Mouse (Mus musculus) forebrain, embryonic 12.5 days (tissue): Measurements from ENCODE around the gene Abcc4. TPM values are rescaled to one million over a fixed set of nuclear protein-coding genes. Genes with fewer than 3 reads are reported as not detected.
A peak's percentile ranks its signal among the peaks of the same experiment; 100 is the strongest.

ENCODE experiments used
- ATAC-seq: fragments of 200-750 bp; cut with Nextera tagmentation; 2 replicates; pipeline ENCODE4 v1.8.0; 2017; ENCODE audit warnings: moderate TSS enrichment; ENCODE audit not compliant: low FRiP score
- H3K27ac ChIP-seq: fragments of 300-500 bp; sonication (generic); 2 replicates; pipeline ENCODE4 v1.5.1; 2016; ENCODE audit warnings: mild to moderate bottlenecking
- H3K27me3 ChIP-seq: fragments of 300-500 bp; sonication (generic); 2 replicates; pipeline ENCODE4 v1.6.1; 2016; ENCODE audit warnings: mild to moderate bottlenecking
- H3K36me3 ChIP-seq: fragments of 300-500 bp; sonication (generic); replicated peaks from 2 replicates; pipeline ENCODE4 v1.6.1; 2016; ENCODE audit warnings: mild to moderate bottlenecking
- H3K4me1 ChIP-seq: fragments of 300-500 bp; sonication (generic); 2 replicates; pipeline ENCODE4 v1.6.1; 2016
- H3K4me2 ChIP-seq: fragments of 300-500 bp; sonication (generic); 2 replicates; pipeline ENCODE4 v1.6.1; 2016; ENCODE audit warnings: mild to moderate bottlenecking, moderate library complexity
- H3K4me3 ChIP-seq: fragments of 300-500 bp; sonication (generic); replicated peaks from 2 replicates; pipeline ENCODE4 v1.5.1; 2016; ENCODE audit warnings: mild to moderate bottlenecking
- H3K9ac ChIP-seq: fragments of 300-500 bp; sonication (generic); 2 replicates; pipeline ENCODE4 v1.6.1; 2016; ENCODE audit warnings: mild to moderate bottlenecking
- H3K9me3 ChIP-seq: fragments of 300-500 bp; sonication (generic); 2 replicates; pipeline ENCODE4 v1.6.1; 2016
- WGBS: fragments of 180-500 bp; shearing (Covaris S2); methylation state at CpG from one replicate; pipeline ENCODE4 v1.1.7; 2016; 5-methylcytosine and 5-hydroxymethylcytosine counted together
- polyA plus RNA-seq: library from polyadenylated mRNA; unstranded; fragments of >200 nt; fragmentation: Nextera tagmentation; extraction: Ambion mirVana; gene quantifications from 2 replicates; pipeline ENCODE4 v1.2.1, GENCODE M21; 2016

The Abcc4 gene
- polyA plus RNA-seq, 1 experiment from 2014 or later = 2.1 TPM

DNA sequence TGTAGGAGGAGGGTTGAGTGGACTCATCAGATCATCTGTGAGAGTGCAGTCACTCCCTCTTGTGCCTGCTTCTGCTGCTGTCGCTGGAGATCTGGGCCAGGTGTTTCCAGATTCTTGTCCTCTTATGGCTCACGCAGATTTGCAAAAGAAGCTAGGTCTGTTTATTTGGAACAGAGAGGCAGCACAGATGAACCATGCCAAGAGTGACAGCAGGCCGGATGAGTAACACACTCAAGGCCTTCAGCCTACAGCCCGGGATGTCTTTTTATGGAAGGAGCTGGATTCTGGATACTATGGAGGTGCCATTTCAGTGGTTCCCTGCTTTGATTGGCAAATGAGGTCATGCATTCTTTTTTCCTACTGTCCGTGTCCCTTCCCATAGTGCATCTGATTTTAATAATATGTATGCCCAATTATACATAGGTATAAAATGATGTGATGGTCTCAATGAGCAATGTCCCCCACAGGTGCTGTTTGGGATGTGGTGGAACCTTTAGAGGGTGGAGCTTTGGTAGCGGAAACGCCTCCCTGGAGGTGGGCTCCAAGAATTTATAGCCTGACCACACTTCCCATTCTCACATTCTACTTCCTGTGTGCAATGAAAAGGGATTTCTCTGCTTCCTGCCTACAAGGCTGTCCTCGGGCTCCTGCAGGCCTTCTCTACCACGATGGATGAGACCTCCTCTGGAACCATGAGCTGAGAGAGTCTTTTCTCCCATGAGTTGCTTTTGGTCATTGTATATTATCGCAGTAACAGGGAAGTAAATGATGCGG is 18.1 kb upstream of the Abcc4 start:
- Histone ChIP-seq H3K9me3 (no peaks in the 10 kb centered on the region), H3K4me3 (no peak overlapping the region), H3K4me2 (no peak overlapping the region), H3K9ac (no peak overlapping the region), H3K4me1 (peaks cover 5% of the 10 kb centered on the region; the same call in 1 of the 2 replicates), H3K36me3 (no peaks in the 10 kb centered on the region), H3K27me3 (0 out of 2 replicates have a peak, but pooled peaks cover 6% of the 10 kb centered on the region), H3K27ac (no peak overlapping the region)
- 90% methylated on average over 11 of the region's 11 CpGs for WGBS
- no peak for ATAC-seq

DNA sequence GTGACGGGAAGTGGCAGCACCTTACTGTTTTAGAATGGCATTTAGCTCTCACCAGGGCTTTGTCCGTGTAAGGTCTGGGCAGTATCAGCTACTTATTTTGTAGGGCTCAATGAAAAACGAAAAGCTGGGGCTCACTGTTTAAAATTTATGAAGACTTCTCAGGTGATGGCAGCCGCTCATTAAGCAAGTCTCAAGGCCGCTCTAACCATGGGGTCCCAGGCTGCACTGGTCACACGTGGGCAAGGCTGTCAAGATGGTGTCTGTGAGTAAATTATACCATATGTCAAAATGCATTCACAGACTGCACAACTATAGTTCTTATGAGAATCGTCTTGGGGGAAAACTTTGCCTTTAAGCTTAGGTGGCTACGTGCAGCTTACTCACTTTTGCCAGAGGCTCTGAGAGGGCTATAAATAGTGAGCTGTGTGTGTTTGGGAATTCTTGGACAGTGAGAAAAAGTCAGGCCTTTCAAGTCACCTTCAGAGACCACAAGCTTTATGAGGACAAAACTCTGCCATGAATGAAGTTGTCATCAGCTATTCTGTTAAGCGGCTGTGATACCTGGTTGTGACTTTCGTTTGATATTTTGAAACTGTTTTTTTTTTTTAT is 13.7 kb upstream of the Abcc4 start:
- no peak for ATAC-seq
- peaks cover 7% of the 10 kb centered on the region; the same call in 1 of the 2 replicates for H3K4me1 ChIP-seq
- H3K4me2 ChIP-seq = no peak overlapping the region
- WGBS = 64% methylated on average over 10 of the region's 10 CpGs
- no peak overlapping the region for H3K27ac ChIP-seq
- no peak overlapping the region for H3K4me3 ChIP-seq
- H3K36me3 ChIP-seq = no peaks in the 10 kb centered on the region
- H3K9ac ChIP-seq = no peak overlapping the region
- peaks cover 17% of the 10 kb centered on the region for H3K27me3 ChIP-seq
- H3K9me3 ChIP-seq = no peaks in the 10 kb centered on the region

DNA sequence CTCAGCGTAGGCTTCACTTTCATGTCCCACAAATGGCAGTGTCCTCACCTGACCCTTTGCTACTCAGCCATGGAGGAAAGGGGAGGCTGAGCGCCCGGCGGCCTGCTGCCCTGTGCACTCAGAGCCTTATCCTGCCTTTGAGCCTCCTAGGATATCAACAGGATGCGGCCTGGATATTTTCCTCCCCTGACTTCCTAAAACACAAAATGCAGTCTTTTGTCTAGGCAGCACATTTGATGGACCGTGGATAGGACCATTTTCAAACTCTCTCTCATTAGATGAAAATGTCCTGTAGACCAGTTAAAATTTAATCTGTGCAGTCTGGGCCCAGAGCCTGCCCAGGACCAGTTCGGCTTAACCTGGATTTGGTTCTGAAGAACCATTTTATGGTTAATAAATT is 12.6 kb upstream of the Abcc4 start:
- no peak overlapping the region for H3K9ac ChIP-seq
- no peak overlapping the region for H3K4me3 ChIP-seq
- H3K4me1 ChIP-seq = peaks cover 11% of the 10 kb centered on the region
- peaks cover 22% of the 10 kb centered on the region for H3K27me3 ChIP-seq
- no peak for ATAC-seq
- no peak overlapping the region for H3K4me2 ChIP-seq
- no peak overlapping the region for H3K27ac ChIP-seq
- 81% methylated on average over 7 of the region's 7 CpGs for WGBS
- no peaks in the 10 kb centered on the region for H3K9me3 ChIP-seq
- H3K36me3 ChIP-seq = no peaks in the 10 kb centered on the region

DNA sequence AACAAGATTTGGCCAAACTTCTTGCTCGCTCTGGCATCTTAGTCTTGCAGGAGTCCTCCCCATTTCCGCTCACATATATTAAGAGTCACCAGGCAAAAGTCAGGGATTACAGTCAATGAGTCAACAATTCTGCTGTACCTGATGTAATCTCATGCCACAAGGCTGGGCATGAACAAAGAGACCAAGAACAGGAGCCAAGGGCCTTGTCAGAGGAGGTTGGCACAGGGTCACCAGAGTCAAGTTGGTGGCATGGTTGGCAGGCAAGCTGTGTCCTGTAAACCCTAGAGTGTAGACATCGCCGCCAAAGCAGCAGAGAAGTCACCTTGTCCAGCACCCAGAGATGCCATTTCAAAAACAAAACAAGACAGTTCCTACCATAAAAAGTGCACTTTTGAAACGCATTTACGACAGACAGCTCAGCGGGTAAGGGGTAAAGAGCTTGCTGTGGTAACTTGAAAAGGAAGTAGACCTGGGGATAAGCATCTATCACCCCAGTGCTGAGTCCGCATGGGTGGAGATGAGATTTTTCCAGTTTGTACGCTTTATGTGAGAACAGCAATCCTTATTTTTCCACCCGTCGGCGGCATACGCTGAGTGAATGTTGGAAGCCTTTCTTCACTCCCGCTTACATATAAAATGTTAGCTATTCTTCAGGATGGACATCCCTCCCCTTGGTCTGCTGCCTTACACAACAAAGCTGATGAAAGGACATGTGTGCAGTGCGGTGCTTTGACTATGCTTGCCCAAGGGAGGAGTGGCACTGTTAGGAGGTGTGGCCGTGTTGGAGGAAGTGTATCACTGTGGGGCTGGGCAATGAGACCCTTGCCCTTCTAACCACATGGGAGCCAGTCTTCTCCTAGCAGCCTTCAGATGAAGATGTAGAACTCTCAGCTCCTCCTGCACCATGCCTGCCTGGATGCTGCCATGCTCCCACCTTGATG is 10.6 kb upstream of the Abcc4 start:
- ATAC-seq = no peak
- no peaks in the 10 kb centered on the region for H3K9me3 ChIP-seq
- H3K36me3 ChIP-seq = no peaks in the 10 kb centered on the region
- 93% methylated on average over 16 of the region's 16 CpGs for WGBS
- H3K27ac ChIP-seq = no peak overlapping the region
- peaks cover 20% of the 10 kb centered on the region for H3K4me1 ChIP-seq
- H3K4me2 ChIP-seq = no peak overlapping the region
- peaks cover 34% of the 10 kb centered on the region for H3K27me3 ChIP-seq
- H3K9ac ChIP-seq = no peak overlapping the region
- H3K4me3 ChIP-seq = no peak overlapping the region

DNA sequence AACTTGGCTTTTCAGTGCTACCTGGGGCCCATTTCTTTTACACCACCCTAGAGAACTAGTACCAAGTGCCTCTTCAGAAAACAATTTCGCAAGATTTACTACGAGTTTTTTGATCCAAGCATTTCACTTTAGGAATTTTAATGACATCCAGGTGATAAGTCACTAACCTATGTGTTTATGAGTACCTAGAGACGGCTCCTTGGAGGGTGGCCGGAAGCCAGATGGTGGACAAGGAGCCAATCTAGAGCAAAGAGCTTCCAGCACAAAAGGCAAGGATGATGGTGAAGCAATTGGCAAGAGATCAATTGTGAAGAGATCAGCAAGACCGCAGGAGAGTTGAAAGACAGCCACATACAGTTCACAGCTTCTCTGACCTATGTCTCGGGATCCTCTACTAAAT is 8.7 kb upstream of the Abcc4 start:
- peaks cover 46% of the 10 kb centered on the region for H3K27me3 ChIP-seq
- H3K4me3 ChIP-seq = no peak overlapping the region
- no peaks in the 10 kb centered on the region for H3K9me3 ChIP-seq
- H3K9ac ChIP-seq = no peak overlapping the region
- peaks cover 24% of the 10 kb centered on the region for H3K4me1 ChIP-seq
- no peak overlapping the region for H3K27ac ChIP-seq
- WGBS = 87% methylated on average over 6 of the region's 6 CpGs
- H3K4me2 ChIP-seq = no peak overlapping the region
- H3K36me3 ChIP-seq = no peaks in the 10 kb centered on the region
- no peak for ATAC-seq

DNA sequence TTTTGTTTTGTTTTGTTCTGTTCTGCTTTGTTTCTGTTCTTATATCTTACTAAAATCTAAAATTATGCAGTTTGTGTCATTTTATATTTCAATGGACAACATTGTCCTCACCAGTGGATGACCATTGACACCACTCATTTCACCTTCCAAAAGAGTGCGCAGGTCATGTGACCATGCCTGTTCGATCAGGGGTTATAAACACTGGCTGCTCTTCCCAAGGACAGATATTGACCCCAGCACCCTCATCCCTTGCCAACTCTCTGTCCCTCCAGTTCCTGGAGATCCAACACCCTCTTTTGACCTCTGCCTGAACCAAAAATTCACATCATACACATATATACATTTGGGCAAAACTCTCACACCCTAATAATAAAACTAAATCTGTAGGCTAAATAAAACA is 8.3 kb upstream of the Abcc4 start:
- no peak overlapping the region for H3K4me3 ChIP-seq
- no peak overlapping the region for H3K4me2 ChIP-seq
- H3K36me3 ChIP-seq = no peaks in the 10 kb centered on the region
- peaks cover 26% of the 10 kb centered on the region for H3K4me1 ChIP-seq
- no peaks in the 10 kb centered on the region for H3K9me3 ChIP-seq
- H3K27me3 ChIP-seq = peaks cover 46% of the 10 kb centered on the region
- WGBS = 100% methylated on average over 2 of the region's 2 CpGs
- no peak for ATAC-seq
- H3K9ac ChIP-seq = no peak overlapping the region
- H3K27ac ChIP-seq = no peak overlapping the region

DNA sequence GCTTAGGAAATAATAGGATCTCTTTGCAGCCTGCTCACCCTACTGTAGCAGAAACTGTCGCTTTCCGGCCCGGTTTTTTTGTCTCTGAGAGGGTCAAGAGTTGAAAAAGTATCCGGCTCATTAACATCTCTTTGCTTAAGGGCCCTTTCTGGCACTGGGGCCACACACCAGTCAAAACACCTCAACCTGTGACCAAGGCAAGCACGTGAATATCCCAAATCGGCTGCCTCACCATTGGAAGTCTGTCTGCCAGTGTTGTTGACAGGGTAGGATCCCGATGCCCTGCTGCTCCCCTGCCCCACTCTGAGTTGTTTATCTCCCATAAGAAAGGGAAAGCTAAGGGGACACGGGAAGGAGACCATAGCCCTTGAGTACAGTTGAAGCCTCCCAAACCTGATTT is 7.8 kb upstream of the Abcc4 start:
- Histone ChIP-seq H3K4me2 (peak overlapping the region; percentile 57), H3K36me3 (no peaks in the 10 kb centered on the region), H3K27me3 (peaks cover 44% of the 10 kb centered on the region), H3K9me3 (no peaks in the 10 kb centered on the region), H3K4me1 (peaks cover 23% of the 10 kb centered on the region), H3K4me3 (peak overlapping the region; percentile 27; the same call in 1 of the 2 replicates), H3K27ac (no peak overlapping the region), H3K9ac (peak overlapping the region; percentile 30; the same call in 1 of the 2 replicates)
- no peak for ATAC-seq
- 14% methylated on average over 8 of the region's 8 CpGs for WGBS

DNA sequence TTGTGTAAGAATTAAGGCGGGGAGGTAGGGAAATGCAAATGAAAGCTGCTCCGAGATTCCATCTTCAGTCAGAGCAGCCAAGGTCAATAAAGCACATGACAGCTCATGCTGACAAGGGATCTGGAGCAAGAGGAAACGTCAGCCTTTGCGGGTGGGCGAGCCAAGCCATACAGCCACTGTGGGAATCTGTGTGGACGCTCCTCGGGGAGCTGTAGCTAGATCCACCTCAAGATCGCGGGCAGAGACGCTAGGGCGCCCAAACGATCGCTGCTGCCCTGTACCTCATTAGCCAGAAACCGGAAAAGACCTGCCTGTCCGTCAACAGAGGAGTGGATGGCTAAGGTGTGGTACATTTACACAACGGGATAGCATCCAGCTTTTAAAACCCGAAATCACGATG is 7.4 kb upstream of the Abcc4 start:
- Histone ChIP-seq H3K9me3 (no peaks in the 10 kb centered on the region), H3K27ac (no peak overlapping the region), H3K36me3 (no peaks in the 10 kb centered on the region), H3K4me1 (peaks cover 23% of the 10 kb centered on the region), H3K4me2 (peak overlapping the region; percentile 57), H3K27me3 (peaks cover 46% of the 10 kb centered on the region), H3K4me3 (peak overlapping the region; percentile 27), H3K9ac (peak overlapping the region; percentile 30; the same call in 1 of the 2 replicates)
- ATAC-seq = no peak
- WGBS = 2% methylated on average over 18 of the region's 18 CpGs

GRCm38 (mm10) chr14:118712889-118713288 is 6.9 kb upstream of the Abcc4 start:
- Histone ChIP-seq H3K27me3 (peaks cover 51% of the 10 kb centered on the region), H3K4me2 (0 out of 2 replicates have a peak overlapping the region, but pooled peaks have one; percentile 57), H3K4me1 (peaks cover 23% of the 10 kb centered on the region), H3K36me3 (no peaks in the 10 kb centered on the region), H3K9me3 (no peaks in the 10 kb centered on the region), H3K27ac (no peak overlapping the region), H3K4me3 (no peak overlapping the region), H3K9ac (no peak overlapping the region)
- no peak for ATAC-seq
- WGBS = 51% methylated on average over 5 of the region's 5 CpGs

DNA sequence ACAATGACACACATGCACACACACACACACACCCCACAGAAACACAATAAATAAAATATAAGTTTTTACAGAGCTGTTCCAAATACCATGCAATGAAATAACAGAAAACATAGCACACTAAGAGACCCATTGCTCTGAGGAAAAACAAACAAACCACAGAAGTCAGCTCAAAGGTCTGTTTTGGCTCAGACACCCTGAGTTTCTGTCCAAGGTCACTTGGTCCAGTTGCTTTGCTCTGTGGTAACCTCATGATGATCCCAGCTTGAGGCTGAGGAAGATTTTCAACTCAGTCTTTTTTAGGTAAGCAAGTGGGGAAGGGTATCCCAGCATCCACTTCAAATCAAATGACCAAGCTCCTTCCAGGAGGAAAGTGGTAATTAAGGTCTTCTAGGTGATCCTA is 4.9 kb upstream of the Abcc4 start:
- Histone ChIP-seq H3K27me3 (peaks cover 67% of the 10 kb centered on the region), H3K27ac (no peak overlapping the region), H3K4me1 (peaks cover 30% of the 10 kb centered on the region), H3K9ac (no peak overlapping the region), H3K36me3 (no peaks in the 10 kb centered on the region), H3K4me3 (no peak overlapping the region), H3K4me2 (no peak overlapping the region), H3K9me3 (no peaks in the 10 kb centered on the region)
- no peak for ATAC-seq

DNA sequence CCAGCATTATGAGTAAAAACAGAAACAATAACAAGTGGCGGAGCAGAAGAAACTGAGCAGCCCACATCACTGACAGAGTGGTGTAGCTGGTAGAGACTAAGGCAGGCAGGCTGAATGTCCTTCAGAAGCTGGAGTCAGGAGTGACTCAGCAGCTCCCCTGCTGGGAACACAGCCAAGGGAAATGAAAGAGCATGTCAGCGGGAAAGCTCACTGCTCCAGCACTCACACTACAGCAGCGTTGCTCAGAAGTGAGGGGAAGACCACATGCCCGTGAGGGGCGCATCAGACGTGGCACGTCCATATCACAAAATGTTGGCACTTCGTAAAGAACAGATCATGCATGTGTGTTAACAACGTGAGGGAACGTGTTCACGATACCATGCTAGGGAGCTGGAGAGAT is 3.7 kb upstream of the Abcc4 start:
- no peak overlapping the region for H3K4me2 ChIP-seq
- no peak overlapping the region for H3K27ac ChIP-seq
- H3K4me1 ChIP-seq = peaks cover 36% of the 10 kb centered on the region

DNA sequence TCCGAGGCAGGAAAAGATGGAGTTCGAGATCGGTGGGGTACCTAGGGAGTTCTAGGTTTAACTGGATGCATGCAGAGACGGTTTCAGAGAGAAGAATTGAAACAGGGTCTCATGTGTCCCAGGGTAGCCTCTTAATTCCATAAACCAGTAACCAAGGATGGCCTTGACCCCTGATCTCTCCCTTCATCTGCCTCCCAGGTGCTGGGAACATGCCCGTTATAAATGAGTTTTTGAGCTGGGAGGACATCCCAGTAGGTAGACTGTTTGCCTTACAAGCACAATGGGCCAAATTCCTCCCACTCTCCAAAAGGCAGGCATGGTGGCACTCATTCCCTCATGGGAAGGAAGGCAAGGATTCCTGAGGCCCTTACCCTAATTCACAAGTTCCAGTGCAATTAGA is 2.1 kb upstream of the Abcc4 start:
- no peak overlapping the region for H3K9ac ChIP-seq
- H3K4me2 ChIP-seq = no peak overlapping the region
- ATAC-seq = no peak
- no peaks in the 10 kb centered on the region for H3K9me3 ChIP-seq
- H3K27me3 ChIP-seq = peaks cover 76% of the 10 kb centered on the region
- H3K36me3 ChIP-seq = no peaks in the 10 kb centered on the region
- H3K4me1 ChIP-seq = peaks cover 27% of the 10 kb centered on the region
- 82% methylated on average over 5 of the region's 5 CpGs for WGBS
- H3K27ac ChIP-seq = no peak overlapping the region
- H3K4me3 ChIP-seq = no peak overlapping the region

More for the DNA sequence above, 3.7 kb upstream of the Abcc4 start:
- Histone ChIP-seq H3K9me3 (no peaks in the 10 kb centered on the region), H3K27me3 (peaks cover 70% of the 10 kb centered on the region), H3K36me3 (no peaks in the 10 kb centered on the region), H3K4me3 (no peak overlapping the region), H3K9ac (no peak overlapping the region)
- 26% methylated on average over 11 of the region's 11 CpGs for WGBS
- ATAC-seq = peak; percentile 64
